Mouse (Mus musculus) mouse trophoblast stem cell (cell line): Measurements from ENCODE around the gene Slc9a8.

Source experiments
- in situ Hi-C, 2 experiments: fragments of 300-500 bp; cut with MseI, MboI; formaldehyde crosslinking; loops; 2 replicates in 1 of 2; 3 replicates in 1 of 2; pipeline ENCODE4 v1.15.1; 2025

The Slc9a8 gene

DNA sequence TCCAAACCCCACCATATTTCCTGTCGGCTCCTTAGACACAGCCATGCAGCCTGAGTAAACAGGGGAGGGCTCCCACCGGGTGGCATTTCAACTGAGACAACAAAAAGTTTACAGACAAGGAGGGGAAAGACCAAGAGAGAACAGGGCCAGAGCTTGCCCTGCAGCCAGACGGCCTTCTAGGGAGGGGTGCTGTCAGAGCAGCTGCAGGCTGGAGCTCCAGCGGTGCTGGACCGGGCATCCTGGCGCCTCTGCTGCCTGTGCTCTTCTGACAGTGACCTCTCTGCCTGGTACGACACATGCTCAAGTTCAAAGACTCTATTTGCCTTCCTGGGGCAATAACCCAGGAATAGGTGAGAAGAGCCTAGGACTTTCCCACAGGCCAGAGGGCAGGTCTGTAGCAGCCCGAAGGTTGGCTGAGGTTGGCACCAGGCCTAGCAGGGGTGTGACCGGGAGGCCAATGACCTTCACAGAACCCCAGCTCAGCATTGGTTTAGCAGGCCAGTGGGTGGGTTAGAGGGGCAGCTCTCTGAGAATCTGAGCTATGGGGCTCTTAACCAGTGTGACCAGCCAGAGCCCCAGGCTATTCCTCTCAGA, 5.4 kb upstream of the Slc9a8 start:
- in situ Hi-C loops = loop anchor here (5.0 kb wide), 2 partner anchors 64 to 139 kb away; no protein-coding TSS in a partner anchor

GRCm38 (mm10) chr2:167417048-167417447, 4.5 kb upstream of the Slc9a8 start:
- in situ Hi-C loops = loop anchor here (5.0 kb wide), 2 partner anchors 65 to 140 kb away; no protein-coding TSS in a partner anchor

GRCm38 (mm10) chr2:167417694-167418093, 3.8 kb upstream of the Slc9a8 start:
- in situ Hi-C loops = loop anchor here (5.0 kb wide), 2 partner anchors 65 to 140 kb away; no protein-coding TSS in a partner anchor

DNA sequence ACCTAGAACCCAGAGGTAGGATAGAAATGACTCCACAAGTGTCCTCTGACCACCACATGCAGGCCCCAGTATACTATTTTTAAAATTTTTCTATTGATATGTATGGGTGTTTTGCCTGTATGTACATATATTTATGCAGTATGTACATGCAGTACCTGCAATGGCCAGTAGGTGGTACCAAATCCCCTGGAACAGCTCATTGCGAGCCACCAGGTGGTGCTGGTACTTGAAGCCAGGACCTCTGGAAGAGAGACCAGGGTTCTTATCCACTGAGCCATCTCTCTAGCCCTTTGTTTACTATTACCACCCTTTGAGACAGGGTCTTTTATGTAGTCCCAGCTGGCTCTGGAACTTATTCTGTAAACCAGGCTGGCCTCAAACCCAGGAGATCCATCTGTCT, 2.3 kb upstream of the Slc9a8 start:
- in situ Hi-C loops = loop anchor here (5.0 kb wide), 2 partner anchors 67 to 142 kb away; no protein-coding TSS in a partner anchor

- in situ Hi-C loops = no loop called here
These were observed 686 bp upstream of the Slc9a8 start for GRCm38 (mm10) chr2:167420811-167421241.

GRCm38 (mm10) chr2:167422150-167422470, 598 bp downstream of the Slc9a8 start:
- in situ Hi-C loops = no loop called here

DNA sequence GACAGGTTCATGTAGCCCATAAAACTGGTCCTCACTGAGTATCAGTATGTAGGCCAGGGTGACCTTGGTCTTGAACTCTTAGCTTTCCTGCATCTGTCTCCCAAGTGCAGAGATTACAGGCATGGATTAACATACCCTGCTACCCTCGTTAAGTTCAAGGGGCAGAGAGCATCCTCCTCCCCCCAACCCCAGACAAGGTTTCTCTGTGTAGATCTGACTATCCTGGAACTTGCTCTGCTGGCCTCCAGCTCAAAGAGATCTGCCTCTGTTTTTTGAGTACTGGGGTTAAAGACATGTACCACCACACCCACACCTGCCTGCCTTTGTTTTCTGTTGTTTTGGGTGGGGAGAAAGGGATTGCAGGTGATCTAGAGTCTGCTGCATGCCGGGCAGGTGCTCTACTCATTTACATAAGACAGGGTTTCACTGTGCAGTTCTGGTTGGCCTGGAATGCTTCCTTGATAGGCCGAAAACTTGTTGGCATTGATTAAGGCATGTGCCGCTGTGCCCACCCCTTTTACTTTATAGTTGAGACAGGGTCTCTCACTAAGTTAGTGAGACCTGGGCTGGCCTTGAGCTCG, 1.6 kb downstream of the Slc9a8 start:
- in situ Hi-C loops = no loop called here

DNA sequence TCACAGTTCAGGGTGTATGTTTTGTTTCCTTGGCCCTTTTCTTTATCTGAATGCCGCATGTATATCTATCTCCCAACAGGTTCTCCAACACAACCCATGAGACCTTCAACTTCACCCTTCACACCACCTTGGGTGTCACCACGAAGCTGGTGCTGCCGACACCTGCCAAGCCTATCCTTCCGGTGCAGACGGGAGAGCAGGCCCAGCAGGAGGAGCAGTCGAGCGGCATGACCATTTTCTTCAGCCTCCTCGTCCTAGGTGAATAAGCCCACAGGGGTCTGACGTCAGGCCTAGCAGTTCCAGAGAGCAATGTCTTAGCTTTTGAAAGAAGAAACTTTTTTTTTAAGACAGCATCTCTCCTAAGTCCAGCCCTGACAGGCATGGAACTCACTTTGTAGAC, 2.5 kb downstream of the Slc9a8 start:
- in situ Hi-C loops = no loop called here

- in situ Hi-C loops = no loop called here
These were observed 3.0 kb downstream of the Slc9a8 start for GRCm38 (mm10) chr2:167424516-167424915.

DNA sequence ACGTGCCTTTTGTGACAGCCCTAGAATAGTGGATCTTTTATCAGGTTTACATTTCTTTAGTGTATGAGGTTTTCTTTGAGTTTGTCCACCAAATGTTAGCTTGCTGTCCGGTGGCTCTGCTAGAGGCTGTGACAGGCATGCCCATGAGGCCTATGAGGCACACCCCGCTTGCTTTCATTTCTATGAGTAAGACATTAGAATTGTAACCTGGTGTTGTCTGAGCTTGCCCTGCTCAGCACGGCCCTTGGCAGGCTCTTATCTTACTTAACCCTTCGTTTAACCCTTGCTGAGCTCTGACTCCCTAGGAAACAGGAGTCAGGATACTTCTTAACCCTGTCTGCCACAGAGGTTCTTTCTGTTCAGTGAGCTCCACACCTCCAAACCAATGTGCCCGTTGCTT, 3.9 kb downstream of the Slc9a8 start:
- in situ Hi-C loops = no loop called here

GRCm38 (mm10) chr2:167429596-167429995, 8.1 kb downstream of the Slc9a8 start:
- in situ Hi-C loops = no loop called here

DNA sequence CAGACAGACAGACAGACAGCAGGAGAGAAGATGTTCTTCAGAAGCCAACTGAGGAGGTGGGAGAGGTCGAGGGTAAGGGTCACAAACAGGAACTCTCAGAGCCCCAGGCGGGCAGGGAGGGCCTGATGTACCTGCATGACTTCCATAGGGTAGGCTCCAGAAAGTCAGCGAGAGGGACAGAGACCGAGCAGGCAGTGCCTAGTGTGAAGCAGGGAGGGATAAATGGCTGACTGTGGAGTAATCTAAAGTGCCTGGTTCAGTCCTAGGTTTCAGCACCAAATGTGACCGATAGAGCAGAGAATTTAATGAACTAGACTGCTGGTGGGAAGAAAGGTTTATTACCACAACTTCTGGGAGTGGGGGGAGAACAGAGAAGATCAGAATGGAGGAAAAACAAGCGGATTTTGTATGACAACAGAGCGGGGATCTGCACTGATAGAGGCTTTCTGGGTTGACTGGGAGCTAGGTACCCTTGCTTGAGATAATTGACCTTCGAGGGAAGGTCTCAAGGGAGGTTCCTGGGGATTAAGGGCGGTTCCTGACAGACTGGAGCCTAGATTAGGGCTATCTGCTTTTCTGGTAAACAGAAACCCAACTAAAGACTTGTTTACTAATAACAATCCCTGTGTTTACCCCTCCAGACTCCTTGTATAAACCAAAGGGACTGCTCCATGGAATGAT, 9.4 kb downstream of the Slc9a8 start:
- in situ Hi-C loops = no loop called here

- in situ Hi-C loops = no loop called here
These were observed 9.9 kb downstream of the Slc9a8 start for GRCm38 (mm10) chr2:167431418-167431776.

GRCm38 (mm10) chr2:167434570-167434969, 13.1 kb downstream of the Slc9a8 start:
- in situ Hi-C loops = no loop called here

DNA sequence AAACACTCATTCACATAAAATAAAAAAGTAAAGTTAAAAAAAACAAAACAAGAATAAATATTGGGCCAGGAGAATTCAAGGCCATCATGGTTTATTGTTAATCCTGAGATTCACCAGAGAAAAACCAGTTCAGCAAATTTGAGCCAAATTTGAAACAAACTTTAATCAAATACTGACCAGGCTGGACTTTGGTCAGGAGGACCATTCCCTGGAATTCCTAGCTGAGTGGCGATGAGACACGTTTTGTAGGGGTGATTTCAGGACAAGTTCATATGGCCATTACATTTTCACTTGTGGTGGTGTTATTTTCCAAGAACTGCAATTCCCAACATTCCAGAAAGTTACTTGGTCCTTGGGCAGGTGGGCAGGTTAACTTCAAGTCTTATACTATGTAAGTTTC, 14.1 kb downstream of the Slc9a8 start:
- in situ Hi-C loops = no loop called here

DNA sequence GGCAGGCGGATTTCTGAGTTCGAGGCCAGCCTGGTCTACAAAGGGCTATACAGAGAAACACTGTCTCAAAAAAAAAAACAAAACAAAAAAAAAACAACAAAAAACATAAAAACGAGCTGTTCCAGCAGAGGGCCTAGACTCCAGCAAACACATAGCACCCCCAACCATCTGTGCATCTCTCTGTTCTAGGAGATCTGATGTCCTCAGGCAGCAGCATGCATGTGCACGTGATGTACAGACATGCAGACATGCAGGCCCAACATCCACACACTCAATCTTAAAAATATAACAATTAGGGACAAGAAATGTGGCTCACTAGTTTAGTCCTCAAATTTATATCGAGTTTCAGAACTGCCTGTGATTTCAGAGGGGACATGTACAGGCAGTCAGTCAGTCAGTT, 14.9 kb downstream of the Slc9a8 start:
- in situ Hi-C loops = no loop called here

DNA sequence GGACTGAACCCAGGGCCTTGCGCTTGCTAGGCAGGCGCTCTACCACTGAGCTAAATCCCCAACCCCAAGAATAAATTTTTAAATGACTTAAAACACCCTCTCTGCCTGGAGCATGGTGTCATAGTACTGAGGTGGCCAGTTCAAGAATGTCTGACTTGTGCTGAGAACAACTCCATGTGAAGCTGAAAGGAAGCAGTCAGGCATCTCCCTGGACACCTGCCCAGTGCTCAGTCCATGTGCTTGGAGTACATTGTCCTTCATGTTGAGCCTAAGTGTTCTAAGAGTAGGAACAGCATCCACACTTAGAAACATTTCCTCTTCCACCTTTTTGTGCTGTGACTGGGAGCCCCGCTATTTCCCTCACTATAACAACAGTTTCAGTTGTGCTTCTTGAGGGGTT, 17.9 kb downstream of the Slc9a8 start:
- in situ Hi-C loops = no loop called here

- in situ Hi-C loops = no loop called here
These were observed 22.1 kb downstream of the Slc9a8 start for GRCm38 (mm10) chr2:167443411-167444193.

GRCm38 (mm10) chr2:167445911-167446780, 24.6 kb downstream of the Slc9a8 start:
- in situ Hi-C loops = no loop called here

DNA sequence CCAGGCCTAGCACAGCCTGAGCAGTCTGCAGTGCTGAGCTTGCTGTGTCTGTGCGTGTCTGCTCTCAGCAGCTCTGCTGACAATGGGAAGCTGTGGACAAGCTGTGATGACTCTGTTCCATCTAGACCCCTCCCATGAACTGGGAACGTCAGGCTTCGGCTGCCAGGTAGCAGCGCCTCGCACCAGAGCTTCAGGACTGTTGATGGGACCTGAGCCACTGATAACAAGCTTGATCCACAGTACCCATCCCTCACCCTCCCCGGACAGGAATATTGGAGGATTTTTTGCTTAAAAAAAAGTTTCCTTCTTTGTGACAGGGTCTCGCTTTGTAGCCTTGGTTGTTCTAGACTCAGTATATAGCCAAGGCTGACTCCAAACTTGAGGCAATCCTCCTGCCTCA, 25.7 kb downstream of the Slc9a8 start:
- in situ Hi-C loops = no loop called here

- in situ Hi-C loops = no loop called here
These were observed 26.1 kb downstream of the Slc9a8 start for GRCm38 (mm10) chr2:167447629-167448028.
